Mouse (Mus musculus) MEL (cell line): Measurements from ENCODE around the gene Abca5. TPM values are rescaled to one million over a fixed set of nuclear protein-coding genes. Genes with fewer than 3 reads are reported as not detected.

Source experiments
- DNase-seq: peaks from one replicate; pipeline ENCODE4 v3.0.0; 2011; ENCODE audit warnings: low read depth, low spot score
- H3K27ac ChIP-seq: 2 replicates; pipeline ENCODE4 v1.5.1; 2012; ENCODE audit warnings: low read depth, mild to moderate bottlenecking, control low read depth, low read length, moderate library complexity; ENCODE audit not compliant: control insufficient read depth
- H3K27me3 ChIP-seq, 2 experiments: fragments of 150-350 bp in 1 of 2; sonication (generic) in 1 of 2; 2 replicates each; pipeline ENCODE4 v1.6.1; 2012; ENCODE audit warnings: low read length in 2 of 2, mild to moderate bottlenecking in 2 of 2, improper control_type of control experiment in 1 of 2, moderate library complexity in 1 of 2; ENCODE audit not compliant: insufficient read depth in 2 of 2, control insufficient read depth in 1 of 2
- H3K36me3 ChIP-seq, 2 experiments: 2 replicates each; pipeline ENCODE4 v1.6.1; 2012 to 2014; ENCODE audit warnings: low read length in 2 of 2, improper control_type of control experiment in 1 of 2, inconsistent platforms in 1 of 2, mild to moderate bottlenecking in 1 of 2; ENCODE audit not compliant: insufficient read depth in 2 of 2, control insufficient read depth in 1 of 2
- H3K4me1 ChIP-seq, 2 experiments: fragments of 150-350 bp in 1 of 2; sonication (generic) in 1 of 2; 2 replicates each; pipeline ENCODE4 v1.6.1; 2012; ENCODE audit warnings: low read length in 2 of 2, improper control_type of control experiment in 1 of 2, mild to moderate bottlenecking in 1 of 2; ENCODE audit not compliant: insufficient read depth in 2 of 2, control insufficient read depth in 1 of 2
- H3K4me3 ChIP-seq, 2 experiments: fragments of 150-350 bp in 1 of 2; sonication (generic) in 1 of 2; 2 replicates each; pipeline ENCODE4 v1.5.1; 2012; ENCODE audit warnings: low read depth in 2 of 2, low read length in 2 of 2, mild to moderate bottlenecking in 2 of 2, moderate library complexity in 2 of 2, control low read depth in 1 of 2, improper control_type of control experiment in 1 of 2; ENCODE audit not compliant: control insufficient read depth in 1 of 2, insufficient read depth in 1 of 2
- H3K79me2 ChIP-seq: 2 replicates; pipeline ENCODE4 v1.6.1; 2012; ENCODE audit warnings: mild to moderate bottlenecking, low read length, moderate library complexity; ENCODE audit not compliant: control insufficient read depth, poor library complexity, insufficient read depth
- H3K9ac ChIP-seq: 2 replicates; pipeline ENCODE4 v1.6.1; 2012; ENCODE audit warnings: low read depth, mild to moderate bottlenecking, control low read depth, low read length, moderate library complexity; ENCODE audit not compliant: control insufficient read depth, poor library complexity, severe bottlenecking
- H3K9me3 ChIP-seq: fragments of 150-350 bp; sonication (generic); replicated peaks from 2 replicates; pipeline ENCODE4 v1.6.1; 2012; ENCODE audit warnings: mild to moderate bottlenecking, low read length, improper control_type of control experiment, moderate library complexity; ENCODE audit not compliant: insufficient read depth
- BHLHE40 ChIP-seq: IDR thresholded peaks from 2 replicates; pipeline ENCODE4 v1.6.1; 2012; ENCODE audit warnings: low read depth, mild to moderate bottlenecking, inconsistent platforms, low read length, improper control_type of control experiment, borderline replicate concordance
- CHD2 ChIP-seq: IDR thresholded peaks from 2 replicates; pipeline ENCODE4 v1.6.1; 2011; ENCODE audit warnings: low read length, improper control_type of control experiment
- CTCF ChIP-seq, 3 experiments: IDR thresholded peaks in 2 of 3; conservative IDR thresholded peaks in 1 of 3; 2 replicates each; pipeline ENCODE4 v1.5.1; 2011 to 2012; ENCODE audit warnings: low read length in 3 of 3, low read depth in 2 of 3, mild to moderate bottlenecking in 2 of 3, improper control_type of control experiment in 1 of 3, inconsistent platforms in 1 of 3, mixed read lengths in 1 of 3, moderate library complexity in 1 of 3; ENCODE audit not compliant: control insufficient read depth in 1 of 3, insufficient read depth in 1 of 3, poor library complexity in 1 of 3, severe bottlenecking in 1 of 3
- ETS1 ChIP-seq: IDR thresholded peaks from 2 replicates; pipeline ENCODE4 v1.6.1; 2012; ENCODE audit warnings: low read depth, mild to moderate bottlenecking, inconsistent platforms, low read length, improper control_type of control experiment, moderate library complexity
- GABPA ChIP-seq: IDR thresholded peaks from 2 replicates; pipeline ENCODE4 v1.6.1; 2012; ENCODE audit warnings: low read depth, mild to moderate bottlenecking, inconsistent platforms, low read length, improper control_type of control experiment, moderate library complexity
- GATA1 ChIP-seq: IDR thresholded peaks from 2 replicates; pipeline ENCODE4 v1.6.1; 2011; ENCODE audit warnings: low read depth, low read length, improper control_type of control experiment
- KAT2A ChIP-seq: conservative IDR thresholded peaks from 2 replicates; pipeline ENCODE4 v1.6.1; 2012; ENCODE audit warnings: low read depth, low read length, improper control_type of control experiment, inconsistent platforms
- MAZ ChIP-seq: IDR thresholded peaks from 2 replicates; pipeline ENCODE4 v1.6.1; 2012; ENCODE audit warnings: low read depth, mild to moderate bottlenecking, inconsistent platforms, low read length, improper control_type of control experiment
- MEF2A ChIP-seq: IDR thresholded peaks from 2 replicates; pipeline ENCODE4 v1.6.1; 2014; ENCODE audit warnings: low read depth, mild to moderate bottlenecking, inconsistent platforms, low read length, improper control_type of control experiment; ENCODE audit not compliant: poor library complexity, insufficient replicate concordance, severe bottlenecking; ENCODE audit errors: extremely low read depth
- MYB ChIP-seq: IDR thresholded peaks from 2 replicates; pipeline ENCODE4 v1.6.1; 2011; ENCODE audit warnings: mild to moderate bottlenecking, low read depth, low read length, improper control_type of control experiment
- NRF1 ChIP-seq: IDR thresholded peaks from 2 replicates; pipeline ENCODE4 v1.6.1; 2014; ENCODE audit warnings: low read depth, mild to moderate bottlenecking, inconsistent platforms, low read length, improper control_type of control experiment, moderate library complexity; ENCODE audit not compliant: poor library complexity, insufficient read depth, severe bottlenecking
- POLR2A ChIP-seq, 2 experiments: IDR thresholded peaks; 2 replicates each; pipeline ENCODE4 v1.6.1; 2011 to 2012; ENCODE audit warnings: low read length in 2 of 2, mild to moderate bottlenecking in 2 of 2, control low read depth in 1 of 2, improper control_type of control experiment in 1 of 2, low read depth in 1 of 2, moderate library complexity in 1 of 2; ENCODE audit not compliant: control insufficient read depth in 1 of 2, insufficient read depth in 1 of 2, poor library complexity in 1 of 2
- POLR2AphosphoS5 ChIP-seq: IDR thresholded peaks from 2 replicates; pipeline ENCODE4 v1.6.1; 2012; ENCODE audit warnings: low read depth, borderline replicate concordance, mild to moderate bottlenecking, inconsistent platforms, low read length, moderate library complexity, mixed read lengths
- RAD21 ChIP-seq: IDR thresholded peaks from 2 replicates; pipeline ENCODE4 v1.6.1; 2011; ENCODE audit warnings: mild to moderate bottlenecking, low read depth, low read length, improper control_type of control experiment
- SMC3 ChIP-seq: IDR thresholded peaks from 2 replicates; pipeline ENCODE4 v1.6.1; 2011; ENCODE audit warnings: low read depth, low read length, improper control_type of control experiment
- TAL1 ChIP-seq: IDR thresholded peaks from 2 replicates; pipeline ENCODE4 v1.6.1; 2012; ENCODE audit warnings: mild to moderate bottlenecking, inconsistent platforms, low read length, moderate library complexity, mixed read lengths
- TCF12 ChIP-seq: IDR thresholded peaks from 2 replicates; pipeline ENCODE4 v1.6.1; 2014; ENCODE audit warnings: low read depth, mild to moderate bottlenecking, inconsistent platforms, low read length, improper control_type of control experiment, moderate library complexity
- USF1 ChIP-seq: IDR thresholded peaks from 2 replicates; pipeline ENCODE4 v1.6.1; 2014; ENCODE audit warnings: low read depth, mild to moderate bottlenecking, inconsistent platforms, low read length, improper control_type of control experiment, moderate library complexity
- ZKSCAN1 ChIP-seq: IDR thresholded peaks from 2 replicates; pipeline ENCODE4 v1.6.1; 2012; ENCODE audit warnings: low read depth, mild to moderate bottlenecking, inconsistent platforms, low read length, improper control_type of control experiment, moderate library complexity
- ZMIZ1 ChIP-seq: IDR thresholded peaks from 2 replicates; pipeline ENCODE4 v1.6.1; 2012; ENCODE audit warnings: low read depth, mild to moderate bottlenecking, inconsistent platforms, low read length, improper control_type of control experiment, moderate library complexity
- polyA plus RNA-seq, 2 experiments: library from polyadenylated mRNA; stranded (reverse) in 1 of 2; unstranded in 1 of 2; fragments of >175 nt in 1 of 2; fragments of >200 nt in 1 of 2; gene quantifications; 2 replicates each; pipeline versions ENCODE4 v1.2.1 to v1.2.4; 2012; ENCODE audit warnings: low replicate concordance in 2 of 2, low read depth in 1 of 2; ENCODE audit not compliant: insufficient read length in 2 of 2, insufficient read depth in 1 of 2, missing spikeins in 1 of 2
- total RNA-seq: library from RNA; depleted of rRNA; stranded (reverse); fragments of 300-350 nt; gene quantifications from 2 replicates; pipeline ENCODE4 v1.2.3, GENCODE M21; 2012

The Abca5 gene
- total and polyA plus RNA-seq, 3 experiments, result 0.35 to 0.78 TPM; not detected in 1

DNA sequence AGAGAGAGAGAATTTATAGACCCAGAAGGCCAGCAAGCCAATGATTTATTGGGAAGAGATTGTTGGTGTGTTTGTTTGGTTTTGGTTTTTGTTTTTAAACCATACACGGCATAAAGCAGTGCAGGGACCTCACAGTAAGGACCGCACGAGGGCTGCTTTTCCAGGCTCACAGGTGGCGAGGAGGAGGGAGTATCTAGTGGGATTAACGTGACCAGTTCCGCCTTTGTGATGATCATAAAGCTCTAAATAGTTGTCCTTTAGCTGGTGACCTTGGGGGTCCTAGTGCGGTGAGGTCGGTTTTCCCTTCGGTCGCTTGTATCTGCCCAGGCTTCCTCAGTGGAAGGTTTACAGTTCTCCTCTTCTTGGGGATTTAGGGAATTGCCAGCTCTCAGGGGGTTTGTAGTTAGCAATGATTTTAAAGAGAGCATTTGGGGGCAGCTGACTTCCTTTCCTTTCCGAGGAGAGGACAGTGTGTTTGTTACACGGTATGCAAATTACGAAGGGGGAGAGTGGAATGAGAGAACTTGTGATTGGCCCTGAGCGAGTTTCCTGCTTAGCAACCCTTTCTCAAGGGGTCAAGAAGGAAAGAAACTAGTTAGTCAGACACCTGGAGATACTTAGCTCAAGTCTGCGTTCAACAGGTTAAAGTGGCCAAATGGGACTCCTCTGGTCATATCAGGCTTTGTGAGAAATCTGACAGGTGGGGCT lies 31.9 kb upstream of the Abca5 start:
- Histone ChIP-seq H3K79me2 (no peaks in the 10 kb centered on the region), H3K9me3 (no peaks in the 10 kb centered on the region), H3K9ac (no peak overlapping the region), H3K36me3 (no peaks in the 10 kb centered on the region), H3K27ac (no peak overlapping the region), H3K4me1 (no peaks in the 10 kb centered on the region), H3K27me3 (no peaks in the 10 kb centered on the region; a peak in 2 of 4 replicates), H3K4me3 (no peak overlapping the region)
- no peak for TF ChIP-seq MAZ
- no peak for TF ChIP-seq TAL1
- no peak for TF ChIP-seq NRF1
- no peak for TF ChIP-seq POLR2AphosphoS5
- no peak for TF ChIP-seq KAT2A
- no peak for TF ChIP-seq TCF12
- no peak for TF ChIP-seq GATA1
- TF ChIP-seq ZKSCAN1, result no peak
- no peak for DNase-seq

DNA sequence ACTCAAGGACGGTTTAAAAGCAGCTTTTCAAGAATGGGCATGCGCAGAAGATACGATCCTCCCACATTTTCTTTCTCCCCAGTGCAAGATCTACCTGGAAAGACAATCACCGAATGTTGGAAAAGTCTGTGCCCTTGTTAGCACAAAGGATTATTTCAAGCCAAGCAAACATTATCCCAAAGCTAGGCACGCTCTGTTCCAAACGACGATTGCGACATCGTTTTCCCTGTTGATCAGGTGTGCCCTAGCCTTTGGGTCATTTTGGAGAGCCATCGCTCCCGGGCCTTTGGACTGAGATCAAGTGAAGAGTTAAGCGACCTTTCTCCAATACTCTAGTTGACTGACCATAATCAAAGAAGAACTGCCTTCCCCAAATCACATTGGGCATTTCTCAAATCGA lies 30.1 kb upstream of the Abca5 start:
- Histone ChIP-seq H3K27ac (no peak overlapping the region), H3K79me2 (no peaks in the 10 kb centered on the region), H3K4me1 (no peaks in the 10 kb centered on the region), H3K4me3 (no peak overlapping the region), H3K9me3 (no peaks in the 10 kb centered on the region), H3K9ac (no peak overlapping the region), H3K36me3 (no peaks in the 10 kb centered on the region), H3K27me3 (no peaks in the 10 kb centered on the region)
- no peak for DNase-seq
- TF ChIP-seq TAL1 (no peak), MYB (no peak), MEF2A (no peak), POLR2A (IDR thresholded peaks at IDR 0.05; ENCODE audit: control insufficient read depth in 1 of 2, insufficient read depth in 1 of 2, low read depth in 1 of 2, low read length in 2 of 2, poor library complexity in 1 of 2) (no peak)

DNA sequence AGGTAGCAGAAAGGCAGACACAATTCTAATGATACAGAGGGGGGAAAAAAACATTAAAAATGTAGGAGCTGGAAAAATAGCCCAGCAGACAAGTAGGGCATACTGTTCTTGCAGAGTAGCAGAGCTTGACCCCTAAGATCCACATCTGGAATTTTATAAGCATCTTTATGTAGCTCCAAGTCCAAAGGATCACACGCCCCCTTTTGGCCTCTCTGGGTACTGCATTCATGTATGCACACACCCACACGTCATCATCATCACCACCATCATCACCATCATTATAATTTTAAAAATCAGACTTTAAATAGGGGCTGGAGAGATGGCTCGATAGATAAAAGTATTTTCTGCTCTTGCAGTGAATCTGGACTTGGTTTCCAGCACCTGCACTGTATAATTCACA lies 29.4 kb upstream of the Abca5 start:
- no peak overlapping the region for H3K4me3 ChIP-seq
- no peaks in the 10 kb centered on the region for H3K27me3 ChIP-seq
- H3K4me1 ChIP-seq, result no peaks in the 10 kb centered on the region
- TF ChIP-seq SMC3, result 0 out of 2 replicates have a peak, but pooled peaks have one; percentile 11
- no peak for TF ChIP-seq USF1
- TF ChIP-seq GABPA, result no peak
- no peak for TF ChIP-seq TAL1
- TF ChIP-seq ETS1, result no peak
- TF ChIP-seq CHD2, result no peak
- TF ChIP-seq BHLHE40, result no peak
- TF ChIP-seq CTCF (IDR thresholded peaks at IDR 0.05 in 2 of 3, conservative IDR thresholded peaks at IDR 0.05 in 1 of 3; ENCODE audit: control insufficient read depth in 1 of 3, insufficient read depth in 1 of 3, low read depth in 2 of 3, low read length in 3 of 3, poor library complexity in 1 of 3, severe bottlenecking in 1 of 3), result peak; percentile 31 to 56 (median 56); a peak in 5 of 6 replicates
- no peak for TF ChIP-seq ZMIZ1
- TF ChIP-seq MAZ, result no peak
- peak; percentile 2 for TF ChIP-seq RAD21
- no peaks in the 10 kb centered on the region for H3K79me2 ChIP-seq
- no peaks in the 10 kb centered on the region for H3K9me3 ChIP-seq
- no peak overlapping the region for H3K27ac ChIP-seq
- H3K9ac ChIP-seq, result no peak overlapping the region
- peak; percentile 36 for DNase-seq
- no peaks in the 10 kb centered on the region for H3K36me3 ChIP-seq
